Mouse (Mus musculus) kidney, adult 11 months (tissue): ENCODE results near the gene Gm49403.

ENCODE experiments used
- DNase-seq: peaks from one replicate; pipeline ENCODE4 v3.0.0; 2022

The Gm49403 gene

DNA sequence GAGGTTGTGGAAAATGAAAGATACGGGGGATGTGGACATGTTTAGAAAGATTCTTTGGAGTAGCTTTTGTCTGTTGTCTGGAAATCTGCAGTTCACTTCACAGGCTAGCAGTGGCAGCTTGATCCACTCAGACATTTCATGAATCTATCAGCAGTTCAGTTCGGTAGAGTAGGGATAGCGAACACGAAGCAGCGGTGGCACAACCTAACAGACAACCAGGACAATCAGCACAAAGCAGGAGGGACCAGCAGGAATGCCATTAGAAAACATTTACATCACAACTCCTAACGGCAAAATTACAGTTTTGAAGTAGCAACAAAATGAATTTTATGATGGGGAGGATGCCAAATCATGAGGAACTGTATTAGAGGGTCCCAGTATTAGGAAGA lies 35.9 kb downstream of the Gm49403 start:
- DNase-seq = no peak

- peak; percentile 97 for DNase-seq
Measured at GRCm38 (mm10) chr19:8920073-8920736, 36.5 kb downstream of the Gm49403 start, which contains the start of gene B3gat3. B3gat3 (plus strand) TSS chr19:8920374.

DNA sequence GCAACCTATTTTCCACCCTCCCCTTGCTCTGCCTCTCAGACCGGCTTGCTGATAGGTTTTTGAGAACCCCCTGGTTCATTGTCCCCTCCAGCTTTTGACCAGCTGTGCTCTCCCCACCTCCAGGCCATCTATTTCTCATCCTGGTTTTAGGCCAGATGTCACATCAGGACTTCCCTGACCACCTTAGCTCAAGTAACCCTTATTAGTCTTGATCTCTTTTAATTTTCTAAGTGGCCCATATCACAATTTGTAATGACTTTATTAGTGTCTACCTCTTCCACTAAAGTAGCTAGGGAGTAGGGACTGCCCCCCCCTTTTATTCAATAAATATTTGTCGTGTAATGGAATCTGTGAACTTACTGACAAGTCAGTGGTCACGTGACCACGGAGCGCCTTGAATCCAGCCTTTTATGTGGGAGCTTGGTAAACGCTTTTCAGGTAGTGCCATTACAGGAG lies 37.1 kb downstream of the Gm49403 start:
- no peak for DNase-seq

- no peak for DNase-seq
Measured at GRCm38 (mm10) chr19:8921741-8922140, 38.0 kb downstream of the Gm49403 start.

DNA sequence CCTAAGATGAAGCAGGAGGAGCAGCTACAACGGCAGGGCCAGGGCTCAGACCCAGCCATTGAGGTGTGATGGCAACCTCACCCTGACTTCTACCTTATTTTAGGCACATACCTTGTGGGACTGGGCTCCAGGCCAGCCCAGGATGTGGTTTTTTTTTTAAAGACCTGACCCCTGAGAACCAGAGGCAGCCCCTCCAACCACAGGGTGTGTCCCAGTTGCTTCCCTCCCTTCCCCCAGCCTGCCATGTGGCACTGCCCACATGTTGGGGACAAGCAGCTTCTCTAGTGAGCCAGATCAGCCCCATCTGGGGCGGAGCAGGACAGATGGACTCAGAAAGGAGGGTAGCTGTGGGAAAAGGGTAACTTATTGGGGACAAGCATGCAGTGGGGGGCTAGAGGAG lies 43.0 kb downstream of the Gm49403 start:
- DNase-seq = no peak

GRCm38 (mm10) chr19:8927891-8928525 lies 44.3 kb downstream of the Gm49403 start:
- no peak for DNase-seq

DNA sequence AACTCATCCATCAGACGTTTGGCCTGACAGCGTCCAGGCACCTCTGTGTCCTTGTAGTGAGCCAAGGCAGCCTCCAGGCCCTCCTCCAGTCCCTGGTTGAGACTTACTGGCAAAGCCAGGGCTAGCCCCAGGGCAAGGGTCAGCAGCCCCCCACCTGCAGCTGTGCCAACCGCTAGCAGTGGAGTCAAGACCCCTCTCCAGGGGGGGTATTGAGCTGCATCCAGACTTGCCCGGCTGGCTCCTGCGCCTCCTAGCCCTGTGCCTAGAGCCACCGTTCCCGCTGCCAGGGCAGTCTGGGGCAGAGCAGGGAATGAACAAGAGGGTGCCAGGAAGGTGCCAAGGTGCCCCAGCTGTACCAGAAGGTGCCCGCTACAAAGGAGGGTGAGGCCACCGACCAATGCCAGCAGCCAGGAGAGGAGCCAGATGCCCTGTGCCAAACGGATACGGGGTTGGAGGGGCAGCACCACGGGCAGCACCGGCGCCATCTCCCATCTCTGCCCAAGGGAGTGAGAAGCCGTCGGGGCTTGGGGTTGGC lies 45.0 kb downstream of the Gm49403 start:
- DNase-seq = no peak

DNA sequence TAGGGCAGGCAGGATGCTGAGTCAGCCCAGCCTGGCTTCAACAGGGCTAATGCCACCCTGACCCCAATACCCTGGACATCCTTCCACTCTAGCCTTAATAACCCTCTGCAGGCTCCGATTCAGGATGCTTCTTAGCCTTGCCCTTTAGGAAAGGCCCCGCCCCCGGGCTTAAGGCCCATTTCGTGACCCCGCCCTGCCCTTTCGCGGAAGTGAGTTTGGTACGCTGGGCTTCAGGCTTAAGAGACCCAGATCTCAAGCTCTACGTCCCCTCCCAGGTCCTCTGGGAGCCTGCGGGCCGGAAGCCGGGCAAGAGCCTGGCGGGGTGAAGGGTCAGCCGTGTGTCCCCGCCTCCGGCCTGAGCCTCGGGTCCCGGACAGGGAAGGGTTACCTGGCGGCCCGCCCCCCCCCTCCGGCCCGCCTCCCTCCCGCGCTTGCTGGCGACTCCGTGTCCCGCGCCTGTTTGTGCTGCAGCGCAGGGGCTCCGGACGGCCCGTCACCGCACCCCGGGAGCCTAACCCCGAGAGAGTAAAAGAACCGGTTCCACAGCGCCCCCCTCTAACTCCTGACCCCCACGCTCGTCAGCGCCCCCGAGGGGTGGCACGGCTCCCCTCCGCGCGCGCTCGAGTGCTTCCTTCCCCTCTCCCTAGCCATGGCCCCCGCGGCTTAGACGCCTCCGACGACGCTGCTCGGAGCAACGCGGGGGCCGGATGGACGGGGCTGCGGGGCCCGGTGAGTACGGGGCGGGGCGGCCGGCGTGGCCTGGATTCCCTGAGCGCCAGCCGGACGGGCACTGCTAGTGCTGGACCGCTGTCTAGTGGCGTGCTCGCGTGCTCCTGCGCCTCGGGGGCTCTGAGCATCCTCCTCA lies 45.7 kb downstream of the Gm49403 start, which contains the start of the genes Rom1 and Eml3:
Rom1 (minus strand) TSS at position 133 of the 865 bp plus-strand sequence.
Eml3 (plus strand) TSS at position 329 of the 865 bp plus-strand sequence.
- DNase-seq = peak; percentile 93

- DNase-seq = no peak
Measured at GRCm38 (mm10) chr19:8930117-8930516, 46.4 kb downstream of the Gm49403 start.

DNA sequence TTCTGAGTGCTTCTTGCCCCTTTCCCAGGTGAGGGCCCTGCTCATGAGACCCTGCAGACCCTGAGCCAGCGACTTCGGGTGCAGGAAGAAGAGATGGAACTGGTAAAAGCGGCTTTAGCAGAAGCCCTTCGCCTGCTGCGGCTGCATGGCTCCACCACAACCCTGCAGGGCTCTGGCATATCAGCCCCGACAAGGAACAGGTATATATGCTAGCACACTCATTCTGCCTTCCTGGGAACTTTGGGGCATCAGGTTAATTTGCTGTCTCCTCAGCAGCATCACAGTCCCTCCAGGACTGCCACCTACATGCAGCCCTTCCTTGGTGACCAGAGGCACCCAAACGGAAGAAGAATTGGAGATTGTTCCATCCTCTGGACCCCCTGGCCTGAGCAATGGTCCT lies 47.0 kb downstream of the Gm49403 start:
- DNase-seq = no peak

DNA sequence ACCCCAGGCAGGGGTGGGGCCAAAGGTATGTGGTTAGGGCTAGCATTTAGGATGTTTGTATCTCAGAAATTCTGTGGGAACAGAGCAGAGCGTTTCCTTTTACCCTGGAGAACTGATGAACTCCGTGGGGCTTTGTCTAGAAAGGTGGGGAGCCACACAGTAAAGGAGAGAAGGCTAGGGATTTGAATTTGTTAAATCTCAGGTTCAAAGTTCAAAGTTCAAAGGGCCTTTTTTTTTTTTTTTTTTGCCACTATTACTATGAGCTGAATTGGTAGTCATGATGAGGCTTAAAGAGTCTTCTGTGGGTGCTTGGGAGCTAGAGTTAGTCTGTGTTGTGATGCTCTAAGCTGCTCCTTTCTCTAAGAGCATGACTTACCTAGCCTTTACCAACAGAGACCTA lies 53.0 kb downstream of the Gm49403 start:
- DNase-seq = no peak
